Mouse (Mus musculus) stomach, embryonic 16.5 days (tissue): ENCODE data around the gene Vav1. TPM values are rescaled to one million over a fixed set of nuclear protein-coding genes. Genes with fewer than 3 reads are reported as not detected.

Experiments
- ATAC-seq: fragments of 200-750 bp; cut with Nextera tagmentation; 2 replicates; pipeline ENCODE4 v1.8.0; 2017; ENCODE audit warnings: moderate number of reproducible peaks, moderate TSS enrichment; ENCODE audit not compliant: insufficient read depth, low FRiP score
- H3K27ac ChIP-seq: fragments of 300-500 bp; sonication (generic); 2 replicates; pipeline ENCODE4 v1.5.1; 2014; ENCODE audit warnings: low read length
- H3K27me3 ChIP-seq: fragments of 300-500 bp; sonication (generic); 2 replicates; pipeline ENCODE4 v1.6.1; 2014; ENCODE audit warnings: low read length, control low read depth, mixed read lengths; ENCODE audit not compliant: control insufficient read depth, insufficient read depth
- H3K36me3 ChIP-seq: fragments of 300-500 bp; sonication (generic); 2 replicates; pipeline ENCODE4 v1.6.1; 2014; ENCODE audit warnings: low read length; ENCODE audit not compliant: control insufficient read depth, insufficient read depth
- H3K4me1 ChIP-seq: fragments of 300-500 bp; sonication (generic); 2 replicates; pipeline ENCODE4 v1.6.1; 2014; ENCODE audit warnings: low read length, control low read depth, mixed read lengths; ENCODE audit not compliant: control insufficient read depth, insufficient read depth
- H3K4me2 ChIP-seq: fragments of 300-500 bp; sonication (generic); 2 replicates; pipeline ENCODE4 v1.6.1; 2014; ENCODE audit warnings: low read depth, low read length, mixed read lengths
- H3K4me3 ChIP-seq: fragments of 300-500 bp; sonication (generic); replicated peaks from 2 replicates; pipeline ENCODE4 v1.5.1; 2014; ENCODE audit warnings: mild to moderate bottlenecking, low read length
- H3K9ac ChIP-seq: fragments of 300-500 bp; sonication (generic); 2 replicates; pipeline ENCODE4 v1.6.1; 2014; ENCODE audit warnings: low read length
- H3K9me3 ChIP-seq: fragments of 300-500 bp; sonication (generic); replicated peaks from 2 replicates; pipeline ENCODE4 v1.6.1; 2016; ENCODE audit warnings: low read length, control low read depth; ENCODE audit not compliant: control insufficient read depth
- WGBS: fragments of 180-500 bp; shearing (Covaris S2); extraction: QIAGEN DNeasy Blood & Tissue Kit; methylation state at CpG from one replicate; pipeline ENCODE4 v1.1.7; 2014; 5-methylcytosine and 5-hydroxymethylcytosine counted together
- polyA plus RNA-seq: library from polyadenylated mRNA; unstranded; fragments of >200 nt; fragmentation: Nextera tagmentation; extraction: Ambion mirVana; gene quantifications from 2 replicates; pipeline ENCODE4 v1.2.1, GENCODE M21; 2015

Gene Vav1
- polyA plus RNA-seq, 1 experiment from 2014 or later, result 5.8 TPM

GRCm38 (mm10) chr17:57261796-57262195 lies 17.1 kb upstream of the Vav1 start:
- peaks cover 14% of the 10 kb centered on the region for H3K36me3 ChIP-seq
- H3K4me2 ChIP-seq, result no peak overlapping the region
- H3K9ac ChIP-seq, result no peak overlapping the region
- H3K9me3 ChIP-seq, result no peaks in the 10 kb centered on the region
- WGBS, result 23% methylated on average over 1 of the region's 1 CpGs
- H3K4me3 ChIP-seq, result no peak overlapping the region
- H3K4me1 ChIP-seq, result peaks cover 13% of the 10 kb centered on the region
- ATAC-seq, result no peak
- no peaks in the 10 kb centered on the region for H3K27me3 ChIP-seq
- H3K27ac ChIP-seq, result no peak overlapping the region

- peaks cover 13% of the 10 kb centered on the region for H3K4me1 ChIP-seq
Observed at GRCm38 (mm10) chr17:57262901-57263550, 15.9 kb upstream of the Vav1 start.

GRCm38 (mm10) chr17:57264164-57264563 lies 14.7 kb upstream of the Vav1 start:
- H3K9ac ChIP-seq, result no peak overlapping the region
- ATAC-seq, result peak; percentile 32; the same call in 1 of the 2 replicates
- no peak overlapping the region for H3K4me2 ChIP-seq
- H3K36me3 ChIP-seq, result peaks cover 12% of the 10 kb centered on the region; the same call in 1 of the 2 replicates
- H3K4me1 ChIP-seq, result peaks cover 13% of the 10 kb centered on the region
- H3K27ac ChIP-seq, result no peak overlapping the region
- no peaks in the 10 kb centered on the region for H3K9me3 ChIP-seq
- no peak overlapping the region for H3K4me3 ChIP-seq
- H3K27me3 ChIP-seq, result no peaks in the 10 kb centered on the region
- WGBS, result 70% methylated on average over 2 of the region's 2 CpGs

More at GRCm38 (mm10) chr17:57262901-57263550, 15.9 kb upstream of the Vav1 start:
- Histone ChIP-seq H3K27ac (no peak overlapping the region), H3K9ac (no peak overlapping the region), H3K4me3 (no peak overlapping the region), H3K36me3 (peaks cover 12% of the 10 kb centered on the region; the same call in 1 of the 2 replicates), H3K27me3 (no peaks in the 10 kb centered on the region), H3K9me3 (no peaks in the 10 kb centered on the region), H3K4me2 (no peak overlapping the region)
- 83% methylated on average over 17 of the region's 17 CpGs for WGBS
- ATAC-seq, result no peak

GRCm38 (mm10) chr17:57264972-57265945 lies 13.6 kb upstream of the Vav1 start:
- Histone ChIP-seq H3K36me3 (peaks cover 12% of the 10 kb centered on the region; the same call in 1 of the 2 replicates), H3K27ac (no peak overlapping the region), H3K9me3 (no peaks in the 10 kb centered on the region), H3K9ac (peak overlapping the region; percentile 56), H3K4me3 (peak overlapping the region; percentile 17; the same call in 1 of the 2 replicates), H3K4me1 (peaks cover 13% of the 10 kb centered on the region), H3K27me3 (no peaks in the 10 kb centered on the region), H3K4me2 (peak overlapping the region; percentile 43)
- peak; percentile 92 for ATAC-seq
- WGBS, result 27% methylated on average over 22 of the region's 22 CpGs

- no peak overlapping the region for H3K9ac ChIP-seq
- 89% methylated on average over 6 of the region's 6 CpGs for WGBS
- no peaks in the 10 kb centered on the region for H3K36me3 ChIP-seq
- ATAC-seq, result no peak
- H3K27ac ChIP-seq, result no peak overlapping the region
- H3K9me3 ChIP-seq, result no peaks in the 10 kb centered on the region
- H3K4me2 ChIP-seq, result no peak overlapping the region
- no peak overlapping the region for H3K4me3 ChIP-seq
- peaks cover 13% of the 10 kb centered on the region for H3K4me1 ChIP-seq
- no peaks in the 10 kb centered on the region for H3K27me3 ChIP-seq
Observed at GRCm38 (mm10) chr17:57267556-57268126, 11.3 kb upstream of the Vav1 start.

- Histone ChIP-seq H3K36me3 (no peaks in the 10 kb centered on the region), H3K4me3 (no peak overlapping the region), H3K9me3 (no peaks in the 10 kb centered on the region), H3K27me3 (no peaks in the 10 kb centered on the region), H3K4me2 (no peak overlapping the region), H3K9ac (no peak overlapping the region), H3K4me1 (peaks cover 12% of the 10 kb centered on the region), H3K27ac (no peak overlapping the region)
- WGBS, result 67% methylated on average over 9 of the region's 9 CpGs
- ATAC-seq, result no peak
Observed at GRCm38 (mm10) chr17:57271301-57271700, 7.6 kb upstream of the Vav1 start.

GRCm38 (mm10) chr17:57273846-57274245 lies 5.1 kb upstream of the Vav1 start:
- H3K4me3 ChIP-seq, result no peak overlapping the region
- ATAC-seq, result no peak
- H3K9me3 ChIP-seq, result no peaks in the 10 kb centered on the region
- H3K9ac ChIP-seq, result no peak overlapping the region
- WGBS, result 24% methylated on average over 7 of the region's 7 CpGs
- peaks cover 3% of the 10 kb centered on the region; the same call in 1 of the 2 replicates for H3K27me3 ChIP-seq
- H3K4me1 ChIP-seq, result peaks cover 15% of the 10 kb centered on the region
- H3K36me3 ChIP-seq, result no peaks in the 10 kb centered on the region
- H3K4me2 ChIP-seq, result peak overlapping the region; percentile 92; the same call in 1 of the 2 replicates
- H3K27ac ChIP-seq, result no peak overlapping the region

GRCm38 (mm10) chr17:57274686-57275085 lies 4.2 kb upstream of the Vav1 start:
- Histone ChIP-seq H3K27me3 (peaks cover 3% of the 10 kb centered on the region; the same call in 1 of the 2 replicates), H3K4me3 (peak overlapping the region; percentile 69), H3K27ac (peak overlapping the region; percentile 78), H3K9me3 (no peaks in the 10 kb centered on the region), H3K9ac (peak overlapping the region; percentile 76), H3K4me1 (peaks cover 15% of the 10 kb centered on the region), H3K36me3 (no peaks in the 10 kb centered on the region), H3K4me2 (peak overlapping the region; percentile 92)
- no peak for ATAC-seq
- WGBS, result 4% methylated on average over 15 of the region's 15 CpGs
